11 mouse cellular contexts compared by ENCODE assay signal in the genomic region with DNA sequence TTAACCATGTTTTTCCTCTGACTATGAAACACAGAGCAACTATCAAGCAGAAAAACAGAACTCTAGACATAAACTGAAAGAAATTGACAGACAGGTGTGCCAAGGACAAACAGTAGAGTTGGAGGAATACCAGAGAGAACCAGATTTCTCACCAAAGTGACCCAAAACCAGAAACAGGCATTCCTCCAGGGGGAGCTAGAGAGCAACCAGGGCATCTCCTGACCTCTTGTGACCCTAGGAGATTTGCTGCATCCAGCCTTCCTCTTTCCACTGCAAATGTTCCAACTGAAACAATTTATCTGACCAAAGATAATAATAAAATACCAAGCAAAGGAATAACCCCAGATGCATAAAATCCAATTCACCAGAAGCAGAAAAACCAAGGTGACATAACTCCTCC. TPM values are rescaled to one million over a fixed set of nuclear protein-coding genes. Genes with fewer than 3 reads are reported as not detected.
DNase-seq lines count a peak whose midpoint lies in the region; ATAC-seq and TF ChIP-seq lines count a peak whose summit lies in the region.
"Had no signal": no experiment of that assay in that cellular context is flagged by ENCODE, and none has a peak within 500 bp of the region (broad histone marks: within the 10 kb centered on the region; RNA-seq: fewer than 3 reads in every experiment).

No protein-coding gene starts in this region.

- intact Hi-C loops in heart, adult 2 months (cut with DNase I), result no loop called here

- no peak overlapping the region for H3K4me3 ChIP-seq in heart, adult 2 months
- H3K4me3 ChIP-seq in thymus, adult 2 months (ENCODE audit: control insufficient read depth, insufficient read depth, low read length), result no peak overlapping the region
- H3K4me3 ChIP-seq in midbrain, embryonic 16.5 days (ENCODE audit: low read depth, low read length), result no peak overlapping the region
- H3K4me3 ChIP-seq: limb, embryonic 15.5 days had no signal

- H3K4me2 ChIP-seq in midbrain, embryonic 16.5 days (ENCODE audit: low read length), result no peak overlapping the region
- H3K4me2 ChIP-seq: limb, embryonic 15.5 days had no signal

- no peak overlapping the region for H3K9ac ChIP-seq in heart, adult 2 months (ENCODE audit: low read depth, low read length)
- H3K9ac ChIP-seq in midbrain, embryonic 16.5 days (ENCODE audit: low read depth, low read length), result no peak overlapping the region
- H3K9ac ChIP-seq: limb, embryonic 15.5 days had no signal

- peaks cover 3% of the 10 kb centered on the region; the same call in 1 of the 2 replicates for H3K9me3 ChIP-seq in midbrain, embryonic 16.5 days (replicated peaks; ENCODE audit: control insufficient read depth, low read length, poor library complexity, severe bottlenecking)
- H3K9me3 ChIP-seq: limb, embryonic 15.5 days had no signal

- H3K79me2 ChIP-seq in heart, adult 2 months (replicated peaks; ENCODE audit: control insufficient read depth, insufficient read depth, low read length), result no peaks in the 10 kb centered on the region

- no peak for TF ChIP-seq EP300 in heart, adult 2 months (IDR thresholded peaks at IDR 0.05; ENCODE audit: insufficient read depth, low read depth, low read length)

- no peak for TF ChIP-seq POLR2A in heart, adult 2 months (IDR thresholded peaks at IDR 0.05; ENCODE audit: insufficient read depth, low read depth, low read length)
- TF ChIP-seq POLR2A in thymus, adult 2 months (IDR thresholded peaks at IDR 0.05; ENCODE audit: control insufficient read depth, extremely low read depth, insufficient read depth, low read length, poor library complexity), result no peak

- ATAC-seq in midbrain, embryonic 16.5 days, result no peak
- ATAC-seq in granulocyte monocyte progenitor cell, adult 5-6 weeks (replicated peaks; ENCODE audit: poor library complexity, severe bottlenecking), result no peak

- H3K4me1 ChIP-seq in heart, adult 2 months (ENCODE audit: control insufficient read depth, insufficient read depth, low read length), result no peaks in the 10 kb centered on the region
- no peaks in the 10 kb centered on the region for H3K4me1 ChIP-seq in thymus, adult 2 months (replicated peaks; ENCODE audit: control insufficient read depth, insufficient read depth, low read length)
- no peaks in the 10 kb centered on the region for H3K4me1 ChIP-seq in midbrain, embryonic 16.5 days (ENCODE audit: control insufficient read depth, insufficient read depth, low read length)
- H3K4me1 ChIP-seq: limb, embryonic 15.5 days had no signal

- no peak for DNase-seq in heart, adult 2 months
- no peak for DNase-seq in heart, adult 8-10 months (ENCODE audit: low spot score)
- DNase-seq in thymus, adult 2 months, result peak; percentile 29
- DNase-seq in thymus, adult 18-20 months, result no peak
- peak; percentile 3 for DNase-seq in c-Kit-positive CD71-positive TER-119-positive erythroid progenitor cells, embryonic 14.5 days (ENCODE audit: low spot score)
- peak; percentile 44 for DNase-seq in thymus, postnatal 4 days
- DNase-seq: heart, postnatal 4 days; kidney, adult 8-10 months had no signal

- H3K27ac ChIP-seq in heart, adult 2 months, result no peak overlapping the region
- no peak overlapping the region for H3K27ac ChIP-seq in thymus, adult 2 months (ENCODE audit: control insufficient read depth, insufficient read depth, low read length)
- H3K27ac ChIP-seq in midbrain, embryonic 16.5 days (ENCODE audit: low read length), result no peak overlapping the region
- H3K27ac ChIP-seq: limb, embryonic 15.5 days had no signal

- no peaks in the 10 kb centered on the region for H3K36me3 ChIP-seq in heart, adult 2 months (ENCODE audit: control insufficient read depth, insufficient read depth, low read length)
- no peaks in the 10 kb centered on the region for H3K36me3 ChIP-seq in thymus, adult 2 months (ENCODE audit: control insufficient read depth, insufficient read depth, low read length)
- no peaks in the 10 kb centered on the region for H3K36me3 ChIP-seq in midbrain, embryonic 16.5 days (ENCODE audit: control insufficient read depth, insufficient read depth, low read length)
- H3K36me3 ChIP-seq: limb, embryonic 15.5 days had no signal

- H3K27me3 ChIP-seq in heart, adult 2 months (ENCODE audit: control insufficient read depth, insufficient read depth, low read length), result peaks cover 1% of the 10 kb centered on the region; the same call in 1 of the 2 replicates
- H3K27me3 ChIP-seq in thymus, adult 2 months (ENCODE audit: control insufficient read depth, insufficient read depth, low read length), result no peaks in the 10 kb centered on the region
- H3K27me3 ChIP-seq in midbrain, embryonic 16.5 days (ENCODE audit: control insufficient read depth, insufficient read depth, low read depth, low read length), result peaks cover 10% of the 10 kb centered on the region
- H3K27me3 ChIP-seq: limb, embryonic 15.5 days had no signal

- TF ChIP-seq CTCF in heart, adult 2 months (IDR thresholded peaks at IDR 0.05), result peak; percentile 54
- TF ChIP-seq CTCF in thymus, adult 2 months (IDR thresholded peaks at IDR 0.05; ENCODE audit: borderline replicate concordance, control insufficient read depth, extremely low read depth, insufficient read depth, low read length, poor library complexity), result no peak

RNA-seq across cellular contexts. Expression of a gene that starts 41.2 kb away (rescaled TPM):
- not detected for total RNA-seq in heart, adult 2 months (2021)
- polyA plus RNA-seq in heart, adult 2 months (2012; rRNA removed), result not detected in 2 replicates
- not detected for total RNA-seq in heart, adult 8-10 months (2022)
- polyA plus RNA-seq in thymus, adult 2 months (2012; rRNA removed), result not detected in 2 replicates
- polyA plus RNA-seq in midbrain, embryonic 16.5 days (2015; fragmentation: Nextera tagmentation; extraction: Ambion mirVana), result 2.2 and 4.2 TPM in 2 replicates
- not detected in 2 replicates for total RNA-seq in granulocyte monocyte progenitor cell, adult 5-6 weeks (2014; fragmentation: Nextera tagmentation)
- total RNA-seq in granulocyte monocyte progenitor cell, adult 5-6 weeks (2017), result not detected in 2 replicates
- total RNA-seq: heart, postnatal 4 days had no signal
- polyA plus RNA-seq: limb, embryonic 15.5 days had no signal

Comparison
In these comparisons a context has a peak if more than half of its experiments do, and no peak if none do; other contexts are left out.
1. DNase-seq: peak in thymus, adult 2 months (single experiment), c-Kit-positive CD71-positive TER-119-positive erythroid progenitor cells, embryonic 14.5 days (single experiment) and thymus, postnatal 4 days (single experiment); none in heart, adult 2 months (0 of 2), heart, adult 8-10 months (single experiment) and thymus, adult 18-20 months (0 of 2).